Mouse (Mus musculus) heart, embryonic 14.5 days (tissue): Measurements from ENCODE around the gene Maml2. TPM values are rescaled to one million over a fixed set of nuclear protein-coding genes. Genes with fewer than 3 reads are reported as not detected.

Source experiments
- ATAC-seq: fragments of 200-750 bp; cut with Nextera tagmentation; 2 replicates; pipeline ENCODE4 v1.8.0; 2017; ENCODE audit warnings: low read depth, moderate TSS enrichment; ENCODE audit not compliant: insufficient number of reproducible peaks, insufficient read depth, low FRiP score
- H3K27ac ChIP-seq, 2 experiments: fragments of 200-500 bp in 1 of 2; fragments of 300-500 bp in 1 of 2; sonication (generic) in 1 of 2; replicated peaks in 1 of 2; 2 replicates each; pipeline ENCODE4 v1.5.1; 2012 to 2014; ENCODE audit warnings: low read depth in 2 of 2, low read length in 2 of 2, control low read depth in 1 of 2, mild to moderate bottlenecking in 1 of 2, mixed read lengths in 1 of 2; ENCODE audit not compliant: control insufficient read depth in 1 of 2, insufficient read depth in 1 of 2
- H3K27me3 ChIP-seq: fragments of 300-500 bp; sonication (generic); 2 replicates; pipeline ENCODE4 v1.6.1; 2014; ENCODE audit warnings: mild to moderate bottlenecking, low read length, control low read depth; ENCODE audit not compliant: control insufficient read depth, insufficient read depth
- H3K36me3 ChIP-seq: fragments of 300-500 bp; sonication (generic); 2 replicates; pipeline ENCODE4 v1.6.1; 2014; ENCODE audit warnings: mild to moderate bottlenecking, control low read depth, low read length, mixed read lengths; ENCODE audit not compliant: control insufficient read depth, insufficient read depth
- H3K4me1 ChIP-seq, 2 experiments: fragments of 200-500 bp in 1 of 2; fragments of 300-500 bp in 1 of 2; sonication (generic) in 1 of 2; 2 replicates each; pipeline ENCODE4 v1.6.1; 2012 to 2014; ENCODE audit warnings: low read length in 2 of 2, control low read depth in 1 of 2, mixed read lengths in 1 of 2; ENCODE audit not compliant: control insufficient read depth in 2 of 2, insufficient read depth in 2 of 2
- H3K4me2 ChIP-seq: fragments of 300-500 bp; sonication (generic); 2 replicates; pipeline ENCODE4 v1.6.1; 2014; ENCODE audit warnings: mild to moderate bottlenecking, low read length
- H3K4me3 ChIP-seq, 2 experiments: fragments of 200-500 bp in 1 of 2; fragments of 300-500 bp in 1 of 2; sonication (generic) in 1 of 2; 2 replicates each; pipeline ENCODE4 v1.5.1; 2012 to 2014; ENCODE audit warnings: low read length in 2 of 2, mild to moderate bottlenecking in 2 of 2, control low read depth in 1 of 2, low read depth in 1 of 2, moderate library complexity in 1 of 2; ENCODE audit not compliant: control insufficient read depth in 1 of 2, insufficient read depth in 1 of 2
- H3K9ac ChIP-seq: fragments of 300-500 bp; sonication (generic); 2 replicates; pipeline ENCODE4 v1.6.1; 2014; ENCODE audit warnings: mild to moderate bottlenecking, low read length
- H3K9me3 ChIP-seq: fragments of 300-500 bp; sonication (generic); 2 replicates; pipeline ENCODE4 v1.6.1; 2016; ENCODE audit warnings: low read length, control low read depth; ENCODE audit not compliant: control insufficient read depth
- WGBS: fragments of 180-500 bp; shearing (Covaris S2); extraction: QIAGEN DNeasy Blood & Tissue Kit; methylation state at CpG from one replicate; pipeline ENCODE4 v1.1.7; 2014; 5-methylcytosine and 5-hydroxymethylcytosine counted together
- polyA plus RNA-seq: library from polyadenylated mRNA; unstranded; fragments of >200 nt; fragmentation: Nextera tagmentation; extraction: Ambion mirVana; gene quantifications from 2 replicates; pipeline ENCODE4 v1.2.1, GENCODE M21; 2014

Maml2 gene
- polyA plus RNA-seq, 1 experiment from 2014 or later, result 10.5 TPM

GRCm38 (mm10) chr9:13466816-13467215 is 169.1 kb downstream of the Maml2 start:
- no peaks in the 10 kb centered on the region for H3K9me3 ChIP-seq
- no peak overlapping the region for H3K4me3 ChIP-seq
- 0 out of 4 replicates have a peak overlapping the region, but pooled peaks have one; percentile 6 to 12 for H3K27ac ChIP-seq
- ATAC-seq, result no peak
- no peaks in the 10 kb centered on the region for H3K36me3 ChIP-seq
- 82% methylated on average over 10 of the region's 10 CpGs for WGBS
- H3K4me2 ChIP-seq, result no peak overlapping the region
- H3K4me1 ChIP-seq, result peaks cover 17 to 44% of the 10 kb centered on the region in 2 experiments
- no peaks in the 10 kb centered on the region for H3K27me3 ChIP-seq
- no peak overlapping the region for H3K9ac ChIP-seq

GRCm38 (mm10) chr9:13467745-13468144 is 170.0 kb downstream of the Maml2 start:
- H3K27ac ChIP-seq, result no peak overlapping the region
- no peak for ATAC-seq
- no peaks in the 10 kb centered on the region for H3K9me3 ChIP-seq
- H3K36me3 ChIP-seq, result no peaks in the 10 kb centered on the region
- peaks cover 17 to 44% of the 10 kb centered on the region in 2 experiments for H3K4me1 ChIP-seq
- WGBS, result 78% methylated on average over 7 of the region's 7 CpGs
- no peak overlapping the region for H3K4me3 ChIP-seq
- no peak overlapping the region for H3K9ac ChIP-seq
- H3K27me3 ChIP-seq, result no peaks in the 10 kb centered on the region
- H3K4me2 ChIP-seq, result no peak overlapping the region

- 58% methylated on average over 6 of the region's 6 CpGs for WGBS
- no peaks in the 10 kb centered on the region for H3K9me3 ChIP-seq
- peak overlapping the region; percentile 9 to 56 for H3K27ac ChIP-seq
- no peaks in the 10 kb centered on the region for H3K36me3 ChIP-seq
- peaks cover 17 to 44% of the 10 kb centered on the region in 2 experiments for H3K4me1 ChIP-seq
- ATAC-seq, result no peak
- H3K4me3 ChIP-seq, result no peak overlapping the region
- H3K4me2 ChIP-seq, result no peak overlapping the region
- H3K27me3 ChIP-seq, result no peaks in the 10 kb centered on the region
- no peak overlapping the region for H3K9ac ChIP-seq
Observed at GRCm38 (mm10) chr9:13468778-13469177, 171.0 kb downstream of the Maml2 start.

GRCm38 (mm10) chr9:13470013-13470412 is 172.3 kb downstream of the Maml2 start:
- H3K4me3 ChIP-seq, result no peak overlapping the region
- no peak overlapping the region for H3K4me2 ChIP-seq
- peak overlapping the region in 1 of 2 experiments; percentile 56; a peak in 2 of 4 replicates for H3K27ac ChIP-seq
- peaks cover 17 to 38% of the 10 kb centered on the region in 2 experiments for H3K4me1 ChIP-seq
- 24% methylated on average over 7 of the region's 7 CpGs for WGBS
- H3K27me3 ChIP-seq, result no peaks in the 10 kb centered on the region
- no peaks in the 10 kb centered on the region for H3K36me3 ChIP-seq
- H3K9me3 ChIP-seq, result no peaks in the 10 kb centered on the region
- H3K9ac ChIP-seq, result no peak overlapping the region
- ATAC-seq, result no peak

- no peak overlapping the region for H3K27ac ChIP-seq
- WGBS, result 86% methylated on average over 5 of the region's 5 CpGs
- no peak overlapping the region for H3K4me2 ChIP-seq
- ATAC-seq, result no peak
- no peaks in the 10 kb centered on the region for H3K9me3 ChIP-seq
- H3K27me3 ChIP-seq, result no peaks in the 10 kb centered on the region
- no peak overlapping the region for H3K4me3 ChIP-seq
- no peaks in the 10 kb centered on the region for H3K36me3 ChIP-seq
- no peak overlapping the region for H3K9ac ChIP-seq
- peaks cover 2 to 13% of the 10 kb centered on the region in 2 experiments; a peak in 2 of 4 replicates for H3K4me1 ChIP-seq
Observed at GRCm38 (mm10) chr9:13474951-13475350, 177.2 kb downstream of the Maml2 start.

GRCm38 (mm10) chr9:13479275-13479674 is 181.5 kb downstream of the Maml2 start:
- Histone ChIP-seq H3K4me1 (peaks cover 7 to 26% of the 10 kb centered on the region in 2 experiments), H3K36me3 (no peaks in the 10 kb centered on the region), H3K4me2 (no peak overlapping the region), H3K9me3 (no peaks in the 10 kb centered on the region), H3K9ac (no peak overlapping the region), H3K27ac (no peak overlapping the region), H3K4me3 (no peak overlapping the region), H3K27me3 (no peaks in the 10 kb centered on the region)
- WGBS, result 74% methylated on average over 4 of the region's 4 CpGs
- ATAC-seq, result no peak

- H3K9ac ChIP-seq, result peak overlapping the region; percentile 60; the same call in 1 of the 2 replicates
- 32% methylated on average over 5 of the region's 5 CpGs for WGBS
- H3K4me2 ChIP-seq, result peak overlapping the region; percentile 65
- ATAC-seq, result peak; percentile 31; the same call in 1 of the 2 replicates
- no peak overlapping the region for H3K4me3 ChIP-seq
- H3K36me3 ChIP-seq, result no peaks in the 10 kb centered on the region
- H3K4me1 ChIP-seq, result peaks cover 8 to 27% of the 10 kb centered on the region in 2 experiments
- H3K27me3 ChIP-seq, result no peaks in the 10 kb centered on the region
- H3K27ac ChIP-seq, result peak overlapping the region; percentile 18 to 71
- no peaks in the 10 kb centered on the region for H3K9me3 ChIP-seq
Observed at GRCm38 (mm10) chr9:13483199-13484068, 185.7 kb downstream of the Maml2 start.
